Mouse (Mus musculus) small intestine, adult 2 months (tissue): ENCODE results near the gene N4bp2l1. TPM values are rescaled to one million over a fixed set of nuclear protein-coding genes. Genes with fewer than 3 reads are reported as not detected.

Experiments used
- H3K27ac ChIP-seq: fragments of 200-500 bp; 2 replicates; pipeline ENCODE4 v1.5.1; 2012; ENCODE audit warnings: low read depth, low read length, control low read depth, inconsistent platforms; ENCODE audit not compliant: insufficient read depth
- H3K27me3 ChIP-seq: fragments of 200-500 bp; 2 replicates; pipeline ENCODE4 v1.6.1; 2012; ENCODE audit warnings: mild to moderate bottlenecking, moderate library complexity, low read length, inconsistent platforms; ENCODE audit not compliant: control insufficient read depth, insufficient read depth
- H3K36me3 ChIP-seq: fragments of 200-500 bp; 2 replicates; pipeline ENCODE4 v1.6.1; 2012; ENCODE audit warnings: mild to moderate bottlenecking, low read length, control low read depth, inconsistent platforms; ENCODE audit not compliant: control insufficient read depth, insufficient read depth
- H3K4me1 ChIP-seq: fragments of 200-500 bp; 2 replicates; pipeline ENCODE4 v1.6.1; 2012; ENCODE audit warnings: low read length, inconsistent platforms, mixed read lengths; ENCODE audit not compliant: control insufficient read depth, insufficient read depth, insufficient read length
- H3K4me3 ChIP-seq: fragments of 200-500 bp; 2 replicates; pipeline ENCODE4 v1.5.1; 2012; ENCODE audit warnings: low read depth, mild to moderate bottlenecking, control low read depth, inconsistent platforms, low read length, moderate library complexity
- CTCF ChIP-seq: fragments of 200-500 bp; IDR thresholded peaks from 2 replicates; pipeline ENCODE4 v1.5.1; 2012; ENCODE audit warnings: low read depth, mild to moderate bottlenecking, control low read depth, inconsistent platforms, low read length, moderate library complexity, mixed read lengths; ENCODE audit not compliant: insufficient replicate concordance, insufficient read length; ENCODE audit errors: extremely low read depth
- POLR2A ChIP-seq: fragments of 200-500 bp; IDR thresholded peaks from 2 replicates; pipeline ENCODE4 v1.6.1; 2012; ENCODE audit warnings: low read depth, mild to moderate bottlenecking, control low read depth, inconsistent platforms, low read length, moderate library complexity
- WGBS: fragments of 180-500 bp; shearing (Covaris S2); methylation state at CpG from one replicate; pipeline ENCODE4 v1.1.7; 2018; 5-methylcytosine and 5-hydroxymethylcytosine counted together
- polyA plus RNA-seq: library from polyadenylated mRNA; depleted of rRNA; stranded (reverse); fragments of >200 nt; gene quantifications from 2 replicates; pipeline ENCODE4 v1.2.3, GENCODE M21; 2012

Gene N4bp2l1
- polyA plus RNA-seq, 1 experiment: 7.6 TPM

- TF ChIP-seq CTCF: no peak
- TF ChIP-seq POLR2A: no peak
- peaks cover 12% of the 10 kb centered on the region for H3K4me1 ChIP-seq
- H3K4me3 ChIP-seq: no peak overlapping the region
- H3K36me3 ChIP-seq: no peaks in the 10 kb centered on the region
- 43% methylated on average over 2 of the region's 2 CpGs for WGBS
- no peaks in the 10 kb centered on the region for H3K27me3 ChIP-seq
- no peak overlapping the region for H3K27ac ChIP-seq
Observed at GRCm38 (mm10) chr5:150589945-150590344, 7.0 kb downstream of the N4bp2l1 start.

- no peak for TF ChIP-seq POLR2A
- no peak for TF ChIP-seq CTCF
- no peaks in the 10 kb centered on the region for H3K27me3 ChIP-seq
- peaks cover 9% of the 10 kb centered on the region; the same call in 1 of the 2 replicates for H3K4me1 ChIP-seq
- H3K36me3 ChIP-seq: no peaks in the 10 kb centered on the region
- H3K27ac ChIP-seq: no peak overlapping the region
- no peak overlapping the region for H3K4me3 ChIP-seq
- WGBS: 60% methylated on average over 6 of the region's 6 CpGs
Observed at GRCm38 (mm10) chr5:150584337-150584729, 12.7 kb downstream of the N4bp2l1 start.

GRCm38 (mm10) chr5:150583622-150584336 is 13.2 kb downstream of the N4bp2l1 start:
- Histone ChIP-seq H3K4me1 (peaks cover 14% of the 10 kb centered on the region; the same call in 1 of the 2 replicates), H3K27me3 (no peaks in the 10 kb centered on the region), H3K36me3 (no peaks in the 10 kb centered on the region), H3K27ac (no peak overlapping the region), H3K4me3 (no peak overlapping the region)
- TF ChIP-seq POLR2A (no peak), CTCF (no peak)
- 38% methylated on average over 5 of the region's 5 CpGs for WGBS

- H3K27ac ChIP-seq: no peak overlapping the region
- 28% methylated on average over 5 of the region's 5 CpGs for WGBS
- peaks cover 16% of the 10 kb centered on the region; the same call in 1 of the 2 replicates for H3K4me1 ChIP-seq
- H3K4me3 ChIP-seq: no peak overlapping the region
- no peaks in the 10 kb centered on the region for H3K36me3 ChIP-seq
- TF ChIP-seq POLR2A (no peak), CTCF (no peak)
- H3K27me3 ChIP-seq: no peaks in the 10 kb centered on the region
Observed at GRCm38 (mm10) chr5:150583181-150583580, 13.8 kb downstream of the N4bp2l1 start.

- Histone ChIP-seq H3K27me3 (no peaks in the 10 kb centered on the region), H3K4me3 (no peak overlapping the region), H3K4me1 (peaks cover 19% of the 10 kb centered on the region; the same call in 1 of the 2 replicates), H3K36me3 (no peaks in the 10 kb centered on the region), H3K27ac (no peak overlapping the region)
- TF ChIP-seq CTCF: no peak
- TF ChIP-seq POLR2A: no peak
- 61% methylated on average over 6 of the region's 6 CpGs for WGBS
Observed at GRCm38 (mm10) chr5:150581180-150581579, 15.8 kb downstream of the N4bp2l1 start.

GRCm38 (mm10) chr5:150578613-150579171 is 18.3 kb downstream of the N4bp2l1 start:
- Histone ChIP-seq H3K27ac (peak overlapping the region; percentile 56), H3K4me1 (peaks cover 18% of the 10 kb centered on the region; the same call in 1 of the 2 replicates), H3K27me3 (no peaks in the 10 kb centered on the region), H3K4me3 (no peak overlapping the region), H3K36me3 (no peaks in the 10 kb centered on the region)
- 13% methylated on average over 6 of the region's 6 CpGs for whole genome bisulfite sequencing
- TF ChIP-seq POLR2A (no peak), CTCF (no peak)

- no peak for TF ChIP-seq POLR2A
- TF ChIP-seq CTCF: no peak
- WGBS: 90% methylated on average over 11 of the region's 11 CpGs
- no peaks in the 10 kb centered on the region for H3K27me3 ChIP-seq
- peaks cover 8% of the 10 kb centered on the region for H3K36me3 ChIP-seq
- no peak overlapping the region for H3K4me3 ChIP-seq
- H3K4me1 ChIP-seq: peaks cover 14% of the 10 kb centered on the region; the same call in 1 of the 2 replicates
- no peak overlapping the region for H3K27ac ChIP-seq
Observed at GRCm38 (mm10) chr5:150576832-150577231, 20.2 kb downstream of the N4bp2l1 start.
